Mouse (Mus musculus) ES-E14 (cell line): ENCODE measurements around the gene Itgb8. TPM values are rescaled to one million over a fixed set of nuclear protein-coding genes. Genes with fewer than 3 reads are reported as not detected.

Experiments used
- DNase-seq: peaks from one replicate; pipeline ENCODE4 v3.0.0-alpha.2; 2013; ENCODE audit warnings: low read depth, low spot score
- H3K27ac ChIP-seq: 2 replicates; pipeline ENCODE4 v1.5.1; 2012; ENCODE audit warnings: low read depth, mild to moderate bottlenecking, low read length, moderate library complexity, mixed read lengths; ENCODE audit not compliant: poor library complexity, insufficient read depth, severe bottlenecking
- H3K36me3 ChIP-seq: 2 replicates; pipeline ENCODE4 v1.6.1; 2012; ENCODE audit warnings: mild to moderate bottlenecking, low read length, moderate library complexity, mixed read lengths; ENCODE audit not compliant: control insufficient read depth, poor library complexity, insufficient read depth, severe bottlenecking
- H3K4me1 ChIP-seq, 2 experiments: fragments of 150-350 bp in 1 of 2; sonication (generic) in 1 of 2; 2 replicates each; pipeline ENCODE4 v1.6.1; 2012; ENCODE audit warnings: low read length in 2 of 2, mild to moderate bottlenecking in 1 of 2, mixed read lengths in 1 of 2; ENCODE audit not compliant: control insufficient read depth in 2 of 2, insufficient read depth in 2 of 2, poor library complexity in 1 of 2
- H3K4me3 ChIP-seq, 2 experiments: fragments of 150-350 bp in 1 of 2; sonication (generic) in 1 of 2; 2 replicates each; pipeline ENCODE4 v1.5.1; 2012; ENCODE audit warnings: low read length in 2 of 2, low read depth in 1 of 2, mild to moderate bottlenecking in 1 of 2, mixed read lengths in 1 of 2; ENCODE audit not compliant: insufficient read depth in 1 of 2, poor library complexity in 1 of 2, severe bottlenecking in 1 of 2
- H3K9ac ChIP-seq: 2 replicates; pipeline ENCODE4 v1.6.1; 2012; ENCODE audit warnings: low read depth, mild to moderate bottlenecking, low read length, mixed read lengths; ENCODE audit not compliant: poor library complexity, insufficient read depth, severe bottlenecking
- H3K9me3 ChIP-seq: fragments of 150-350 bp; sonication (generic); 2 replicates; pipeline ENCODE4 v1.6.1; 2012; ENCODE audit warnings: low read depth, mild to moderate bottlenecking, low read length; ENCODE audit not compliant: control insufficient read depth, insufficient read depth
- CHD2 ChIP-seq: IDR thresholded peaks from 2 replicates; pipeline ENCODE4 v1.6.1; 2014; ENCODE audit warnings: mild to moderate bottlenecking, low read depth, low read length, inconsistent platforms
- HCFC1 ChIP-seq: IDR thresholded peaks from 2 replicates; pipeline ENCODE4 v1.6.1; 2012; ENCODE audit warnings: low read length, inconsistent platforms, borderline replicate concordance; ENCODE audit not compliant: insufficient read depth
- MAFK ChIP-seq: IDR thresholded peaks from 2 replicates; pipeline ENCODE4 v1.6.1; 2014; ENCODE audit warnings: mild to moderate bottlenecking, low read depth, low read length, inconsistent platforms; ENCODE audit not compliant: insufficient read depth
- ZC3H11A ChIP-seq: IDR thresholded peaks from 2 replicates; pipeline ENCODE4 v1.6.1; 2012; ENCODE audit warnings: low read depth, mild to moderate bottlenecking, inconsistent platforms, low read length, borderline replicate concordance
- ZNF384 ChIP-seq: IDR thresholded peaks from 2 replicates; pipeline ENCODE4 v1.6.1; 2012; ENCODE audit warnings: low read depth, low read length, inconsistent platforms
- in situ Hi-C, 2 experiments: fragments of 600-800 bp; cut with MboI; formaldehyde crosslinking; loops; one replicate each; pipeline ENCODE4 v1.15.1; 2025; ENCODE audit warnings: low sequenced_read_pairs in 2 of 2, inconsistent platforms in 1 of 2; ENCODE audit not compliant: unreplicated experiment in 2 of 2
- total RNA-seq: library from RNA; depleted of rRNA; stranded (reverse); fragments of 300-350 nt; gene quantifications from 2 replicates; pipeline ENCODE4 v1.2.3, GENCODE M21; 2012

Itgb8 gene
- total RNA-seq, 1 experiment: 0.45 TPM

DNA sequence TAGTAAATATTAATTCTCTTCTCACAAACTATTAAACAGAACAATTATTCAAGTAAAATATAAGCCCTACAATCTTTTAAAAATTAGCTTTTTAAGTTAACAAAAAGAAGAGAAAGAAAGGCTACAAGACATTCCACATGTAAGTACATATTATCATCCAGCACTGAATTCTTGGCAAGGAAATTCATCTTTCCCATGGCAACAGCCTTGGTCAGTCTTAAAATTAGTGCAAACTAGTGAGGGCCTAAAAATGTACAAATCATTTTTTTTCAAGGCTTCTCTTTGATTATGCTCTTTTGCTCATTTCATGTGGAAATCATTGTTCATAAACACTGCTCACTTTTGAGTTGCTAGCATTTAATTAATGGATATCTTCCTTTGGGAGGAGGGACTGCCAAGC lies 77.8 kb downstream of the Itgb8 start:
- Histone ChIP-seq H3K9me3 (no peaks in the 10 kb centered on the region), H3K36me3 (no peaks in the 10 kb centered on the region), H3K9ac (no peak overlapping the region), H3K27ac (no peak overlapping the region), H3K4me1 (no peaks in the 10 kb centered on the region), H3K4me3 (no peak overlapping the region)
- in situ Hi-C loops: no loop called here
- no peak for TF ChIP-seq HCFC1
- TF ChIP-seq CHD2: no peak
- no peak for TF ChIP-seq ZC3H11A
- TF ChIP-seq ZNF384: no peak
- no peak for TF ChIP-seq MAFK
- no peak for DNase-seq

DNA sequence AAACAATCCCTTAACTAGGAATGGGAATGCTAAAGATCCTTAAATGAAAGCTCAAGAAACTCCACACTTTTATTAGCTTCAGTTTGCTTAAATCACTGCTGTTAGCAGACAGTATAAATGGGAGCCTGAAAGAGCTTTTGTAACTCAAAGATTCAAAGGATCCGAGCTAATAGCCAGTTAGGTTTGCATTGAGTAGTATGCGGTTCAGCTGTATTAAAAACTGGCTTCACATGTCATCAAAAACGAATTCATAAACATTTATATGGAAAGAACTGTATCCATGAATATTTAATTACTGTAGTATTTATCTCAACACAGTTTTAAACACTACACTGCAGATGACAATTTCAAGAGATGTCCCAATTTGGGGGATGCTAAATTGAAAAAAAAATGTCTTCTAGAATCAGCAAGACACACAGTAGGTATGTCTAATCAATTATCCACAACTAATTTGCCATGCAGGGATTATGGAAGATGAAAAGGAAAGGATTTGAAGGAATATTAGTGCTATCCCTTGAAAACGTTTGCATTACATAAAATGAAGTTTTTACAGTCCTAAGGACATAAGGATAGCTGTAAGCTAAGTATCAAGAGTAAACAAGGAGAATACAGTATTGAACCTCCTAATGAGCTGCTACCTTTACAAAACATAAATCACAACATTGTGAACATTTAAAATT lies 79.2 kb downstream of the Itgb8 start:
- Histone ChIP-seq H3K36me3 (no peaks in the 10 kb centered on the region), H3K9me3 (no peaks in the 10 kb centered on the region), H3K4me3 (no peak overlapping the region), H3K27ac (no peak overlapping the region), H3K4me1 (no peaks in the 10 kb centered on the region), H3K9ac (no peak overlapping the region)
- in situ Hi-C loops: no loop called here
- DNase-seq: no peak
- TF ChIP-seq CHD2: no peak
- no peak for TF ChIP-seq ZC3H11A

DNA sequence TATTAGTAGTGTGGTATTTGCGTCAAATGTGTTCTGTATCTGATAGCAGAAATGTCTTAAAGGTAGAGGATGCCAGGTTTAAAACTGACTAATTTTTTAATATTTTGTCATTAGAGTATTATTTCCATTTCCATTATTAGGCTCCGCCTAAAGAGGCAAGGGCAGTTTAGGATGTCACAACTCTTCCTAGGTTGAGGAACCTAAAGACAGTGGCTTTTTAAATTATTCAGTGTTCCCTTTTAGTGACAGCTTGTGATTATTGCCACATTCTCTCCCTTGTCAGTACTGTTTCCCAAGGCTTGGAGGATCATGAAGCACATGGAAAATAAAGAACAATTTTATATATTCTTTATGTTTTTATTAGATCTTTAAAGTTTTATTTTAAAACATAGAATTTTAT lies 80.9 kb downstream of the Itgb8 start:
- no peaks in the 10 kb centered on the region for H3K9me3 ChIP-seq
- no peak for TF ChIP-seq HCFC1
- TF ChIP-seq CHD2: no peak
- no peak for TF ChIP-seq ZNF384
- TF ChIP-seq MAFK: no peak
- no peak for TF ChIP-seq ZC3H11A
- no peak overlapping the region for H3K27ac ChIP-seq
- H3K4me3 ChIP-seq: no peak overlapping the region
- DNase-seq: no peak
- H3K36me3 ChIP-seq: no peaks in the 10 kb centered on the region
- H3K4me1 ChIP-seq: no peaks in the 10 kb centered on the region
- in situ Hi-C loops: no loop called here
- no peak overlapping the region for H3K9ac ChIP-seq

DNA sequence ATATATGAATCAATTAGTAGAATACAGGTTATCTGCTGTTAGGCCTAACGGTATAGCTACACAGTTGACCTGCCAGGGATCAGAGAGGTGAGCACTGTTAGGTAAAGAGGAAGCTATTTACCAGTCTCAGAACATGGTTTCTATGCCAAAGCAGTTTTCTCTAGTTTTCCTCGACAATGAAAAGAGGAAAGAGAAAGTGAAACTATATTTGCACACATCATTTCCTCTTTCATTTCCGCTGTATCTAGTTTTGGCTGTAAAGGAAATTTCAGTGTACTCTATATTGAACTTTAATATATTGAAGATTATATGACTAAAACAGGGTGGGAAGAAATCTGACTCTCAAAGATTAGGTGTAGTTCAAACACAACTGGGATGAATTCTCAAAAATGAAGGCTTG lies 81.5 kb downstream of the Itgb8 start:
- no peaks in the 10 kb centered on the region for H3K4me1 ChIP-seq
- no peaks in the 10 kb centered on the region for H3K36me3 ChIP-seq
- DNase-seq: no peak
- no peak overlapping the region for H3K27ac ChIP-seq
- in situ Hi-C loops: no loop called here
- no peaks in the 10 kb centered on the region for H3K9me3 ChIP-seq
- no peak overlapping the region for H3K4me3 ChIP-seq
- no peak for TF ChIP-seq CHD2
- no peak for TF ChIP-seq ZC3H11A
- no peak for TF ChIP-seq MAFK
- no peak for TF ChIP-seq ZNF384
- no peak for TF ChIP-seq HCFC1
- no peak overlapping the region for H3K9ac ChIP-seq

DNA sequence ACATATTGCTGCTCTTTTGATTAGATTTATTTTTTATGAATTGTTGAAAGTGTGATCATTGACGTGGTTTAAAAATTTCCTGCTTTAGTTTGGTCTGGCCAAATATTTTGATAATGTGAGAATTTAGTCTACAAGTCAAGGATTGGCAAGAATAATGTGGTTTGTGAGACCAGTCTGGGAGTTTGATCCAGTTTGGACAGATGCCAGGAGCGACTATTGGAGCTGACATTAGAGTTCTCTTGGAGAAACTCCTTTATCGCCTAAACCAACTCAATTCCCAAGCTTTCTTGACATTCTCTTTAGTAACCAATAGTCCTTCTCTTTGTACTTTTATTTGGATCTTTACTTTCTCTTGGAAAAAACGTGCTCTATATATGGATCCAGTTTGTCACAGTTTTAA lies 83.0 kb downstream of the Itgb8 start:
- in situ Hi-C loops: no loop called here
- no peak overlapping the region for H3K27ac ChIP-seq
- TF ChIP-seq HCFC1 (no peak), CHD2 (no peak)
- no peaks in the 10 kb centered on the region for H3K4me1 ChIP-seq
- no peak for DNase-seq
- H3K9ac ChIP-seq: no peak overlapping the region
- H3K4me3 ChIP-seq: no peak overlapping the region
- H3K36me3 ChIP-seq: no peaks in the 10 kb centered on the region
- H3K9me3 ChIP-seq: no peaks in the 10 kb centered on the region
